In the genomic region with DNA sequence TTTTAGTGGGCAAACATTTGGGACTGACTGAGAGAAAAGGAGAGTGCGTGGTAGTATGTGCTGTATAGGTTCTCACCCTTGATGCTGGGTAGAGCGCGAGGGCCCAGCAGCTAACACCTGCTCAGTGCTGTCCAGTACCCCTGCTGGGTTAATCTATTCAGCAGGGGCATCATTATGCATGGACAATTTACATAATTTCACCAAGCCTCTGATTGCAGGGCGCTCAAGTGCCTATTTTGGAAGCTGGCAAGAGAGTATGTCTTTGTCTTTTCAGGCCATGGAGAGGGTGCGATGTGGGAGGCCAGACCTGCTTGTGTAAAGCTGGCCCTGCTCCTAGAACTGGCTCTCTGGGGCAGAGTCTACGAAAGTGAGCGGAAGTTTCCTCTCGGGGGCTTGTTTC, we compare ENCODE assay signal across 14 mouse cellular contexts.
DNase-seq lines count a peak whose midpoint lies in the region; ATAC-seq and TF ChIP-seq lines count a peak whose summit lies in the region.
"Had no signal": no experiment of that assay in that cellular context is flagged by ENCODE, and none has a peak within 500 bp of the region (broad histone marks: within the 10 kb centered on the region; RNA-seq: fewer than 3 reads in every experiment).

No protein-coding gene starts in this region.

- H3K4me2 ChIP-seq in forebrain, embryonic 11.5 days (ENCODE audit: low read depth, low read length, severe bottlenecking) = no peak overlapping the region
- no peak overlapping the region for H3K4me2 ChIP-seq in hindbrain, embryonic 16.5 days (ENCODE audit: low read length)
- no peak overlapping the region for H3K4me2 ChIP-seq in midbrain, embryonic 16.5 days (ENCODE audit: low read length)
- H3K4me2 ChIP-seq in heart, embryonic 12.5 days = no peak overlapping the region
- H3K4me2 ChIP-seq in liver, postnatal 0 days (ENCODE audit: low read depth, low read length) = no peak overlapping the region
- H3K4me2 ChIP-seq: embryonic facial prominence, embryonic 15.5 days had no signal

- ATAC-seq in forebrain, embryonic 11.5 days (replicated peaks; ENCODE audit: low FRiP score) = peak; percentile 79
- ATAC-seq in hindbrain, embryonic 16.5 days = no peak
- peak; percentile 42; the same call in 1 of the 2 replicates for ATAC-seq in midbrain, embryonic 16.5 days
- no peak for ATAC-seq in heart, embryonic 12.5 days (ENCODE audit: insufficient number of reproducible peaks, low FRiP score)
- ATAC-seq in liver, postnatal 0 days = no peak
- ATAC-seq in CD4-positive, CD25-positive, alpha-beta regulatory T cell, adult 4 months = no peak

- no peak for TF ChIP-seq CTCF in liver, postnatal 0 days (IDR thresholded peaks at IDR 0.05; ENCODE audit: low read depth)

- no peak overlapping the region for H3K4me3 ChIP-seq in forebrain, embryonic 11.5 days (ENCODE audit: low read depth, low read length)
- H3K4me3 ChIP-seq in hindbrain, embryonic 16.5 days (ENCODE audit: low read length) = no peak overlapping the region
- H3K4me3 ChIP-seq in midbrain, embryonic 16.5 days (ENCODE audit: low read depth, low read length) = no peak overlapping the region
- H3K4me3 ChIP-seq in heart, embryonic 12.5 days = no peak overlapping the region
- H3K4me3 ChIP-seq in liver, postnatal 0 days (ENCODE audit: low read depth, low read length) = no peak overlapping the region
- H3K4me3 ChIP-seq: embryonic facial prominence, embryonic 15.5 days had no signal

- WGBS in forebrain, embryonic 11.5 days = 36% methylated on average over 8 of the region's 8 CpGs
- WGBS in hindbrain, embryonic 16.5 days = 21% methylated on average over 8 of the region's 8 CpGs
- WGBS in midbrain, embryonic 16.5 days = 21% methylated on average over 8 of the region's 8 CpGs
- WGBS in heart, embryonic 12.5 days = 61% methylated on average over 8 of the region's 8 CpGs
- WGBS in liver, postnatal 0 days (ENCODE audit: insufficient replicate concordance) = 58% methylated on average over 8 of the region's 8 CpGs

- no peak for TF ChIP-seq EP300 in liver, postnatal 0 days (IDR thresholded peaks at IDR 0.05; ENCODE audit: low read depth)

- H3K27ac ChIP-seq in forebrain, embryonic 11.5 days (ENCODE audit: low read depth, low read length) = peak overlapping the region; percentile 59; the same call in 1 of the 2 replicates
- H3K27ac ChIP-seq in hindbrain, embryonic 16.5 days (ENCODE audit: low read depth, low read length) = peak overlapping the region; percentile 25; the same call in 1 of the 2 replicates
- no peak overlapping the region for H3K27ac ChIP-seq in midbrain, embryonic 16.5 days (ENCODE audit: low read length)
- no peak overlapping the region for H3K27ac ChIP-seq in heart, embryonic 12.5 days (ENCODE audit: poor library complexity, severe bottlenecking)
- no peak overlapping the region for H3K27ac ChIP-seq in liver, postnatal 0 days (ENCODE audit: low read depth)
- H3K27ac ChIP-seq: embryonic facial prominence, embryonic 15.5 days; kidney, postnatal 0 days; liver, embryonic 14.5 days had no signal

- H3K9me3 ChIP-seq in forebrain, embryonic 11.5 days (ENCODE audit: control insufficient read depth, low read length) = no peaks in the 10 kb centered on the region
- no peaks in the 10 kb centered on the region for H3K9me3 ChIP-seq in hindbrain, embryonic 16.5 days (ENCODE audit: control insufficient read depth, low read length)
- H3K9me3 ChIP-seq in midbrain, embryonic 16.5 days (replicated peaks; ENCODE audit: control insufficient read depth, low read length, poor library complexity, severe bottlenecking) = no peaks in the 10 kb centered on the region
- no peaks in the 10 kb centered on the region for H3K9me3 ChIP-seq in heart, embryonic 12.5 days (replicated peaks)
- H3K9me3 ChIP-seq in liver, postnatal 0 days (ENCODE audit: low read length) = no peaks in the 10 kb centered on the region
- H3K9me3 ChIP-seq: embryonic facial prominence, embryonic 15.5 days had no signal

- H3K27me3 ChIP-seq in forebrain, embryonic 11.5 days (ENCODE audit: control insufficient read depth, insufficient read depth, low read length) = no peaks in the 10 kb centered on the region
- no peaks in the 10 kb centered on the region for H3K27me3 ChIP-seq in hindbrain, embryonic 16.5 days (replicated peaks; ENCODE audit: control insufficient read depth, insufficient read depth, low read length)
- H3K27me3 ChIP-seq in midbrain, embryonic 16.5 days (ENCODE audit: control insufficient read depth, insufficient read depth, low read depth, low read length) = no peaks in the 10 kb centered on the region
- peaks cover 33% of the 10 kb centered on the region for H3K27me3 ChIP-seq in heart, embryonic 12.5 days (replicated peaks)
- H3K27me3 ChIP-seq in liver, postnatal 0 days (ENCODE audit: insufficient read depth, low read length) = no peaks in the 10 kb centered on the region

- peaks cover 13% of the 10 kb centered on the region for H3K4me1 ChIP-seq in forebrain, embryonic 11.5 days (replicated peaks; ENCODE audit: control insufficient read depth, insufficient read depth, low read length)
- peaks cover 10% of the 10 kb centered on the region for H3K4me1 ChIP-seq in hindbrain, embryonic 16.5 days (ENCODE audit: control insufficient read depth, insufficient read depth, low read depth, low read length)
- peaks cover 18% of the 10 kb centered on the region for H3K4me1 ChIP-seq in midbrain, embryonic 16.5 days (ENCODE audit: control insufficient read depth, insufficient read depth, low read length)
- H3K4me1 ChIP-seq in heart, embryonic 12.5 days (replicated peaks) = no peaks in the 10 kb centered on the region
- no peaks in the 10 kb centered on the region for H3K4me1 ChIP-seq in liver, postnatal 0 days (ENCODE audit: insufficient read depth)
- H3K4me1 ChIP-seq: embryonic facial prominence, embryonic 15.5 days had no signal

- DNase-seq in frontal cortex, adult 2 months (ENCODE audit: extremely low spot score in 1 of 2, low spot score in 1 of 2) = peak; percentile 32 to 48
- no peak for DNase-seq in frontal cortex, postnatal 14 days (ENCODE audit: low spot score in 2 of 2)
- no peak for DNase-seq in forebrain, embryonic 11.5 days (ENCODE audit: low spot score)
- DNase-seq in liver, postnatal 0 days = no peak
- DNase-seq: adrenal gland, adult 8-10 months; cerebellum, adult 18-20 months; thymus, postnatal 25 days had no signal

- no peaks in the 10 kb centered on the region for H3K36me3 ChIP-seq in forebrain, embryonic 11.5 days (ENCODE audit: control insufficient read depth, insufficient read depth, low read length)
- no peaks in the 10 kb centered on the region for H3K36me3 ChIP-seq in hindbrain, embryonic 16.5 days (ENCODE audit: control insufficient read depth, insufficient read depth, low read length)
- no peaks in the 10 kb centered on the region for H3K36me3 ChIP-seq in midbrain, embryonic 16.5 days (ENCODE audit: control insufficient read depth, insufficient read depth, low read length)
- H3K36me3 ChIP-seq in heart, embryonic 12.5 days = no peaks in the 10 kb centered on the region
- H3K36me3 ChIP-seq in liver, postnatal 0 days (replicated peaks; ENCODE audit: insufficient read depth, low read length) = no peaks in the 10 kb centered on the region
- H3K36me3 ChIP-seq: embryonic facial prominence, embryonic 15.5 days had no signal

- no peak overlapping the region for H3K9ac ChIP-seq in forebrain, embryonic 11.5 days (ENCODE audit: low read length)
- H3K9ac ChIP-seq in hindbrain, embryonic 16.5 days (ENCODE audit: low read depth, low read length) = no peak overlapping the region
- no peak overlapping the region for H3K9ac ChIP-seq in midbrain, embryonic 16.5 days (ENCODE audit: low read depth, low read length)
- H3K9ac ChIP-seq in heart, embryonic 12.5 days = no peak overlapping the region
- no peak overlapping the region for H3K9ac ChIP-seq in liver, postnatal 0 days (replicated peaks)
- H3K9ac ChIP-seq: embryonic facial prominence, embryonic 15.5 days; liver, embryonic 14.5 days had no signal

Comparison
In these comparisons a context has a peak if more than half of its experiments do, and no peak if none do; other contexts are left out.
1. DNase-seq: peak in frontal cortex, adult 2 months (2 of 2); none in frontal cortex, postnatal 14 days (0 of 2), forebrain, embryonic 11.5 days (single experiment) and liver, postnatal 0 days (single experiment).
2. ATAC-seq: peak in forebrain, embryonic 11.5 days (single experiment) and midbrain, embryonic 16.5 days (single experiment); none in hindbrain, embryonic 16.5 days (single experiment), heart, embryonic 12.5 days (single experiment), liver, postnatal 0 days (single experiment) and CD4-positive, CD25-positive, alpha-beta regulatory T cell, adult 4 months (single experiment).
3. H3K27ac ChIP-seq: peak in forebrain, embryonic 11.5 days (single experiment) and hindbrain, embryonic 16.5 days (single experiment); none in midbrain, embryonic 16.5 days (single experiment), heart, embryonic 12.5 days (single experiment) and liver, postnatal 0 days (single experiment).